Mouse (Mus musculus) NIH3T3 (cell line): ENCODE results near the gene Shf.
"Not testable (repeated sequence)": the region's sequence is repeated elsewhere in the genome, so short reads cannot be mapped to it uniquely, and the experiment has no call there.

Experiments
- DNase-seq: peaks from one replicate; pipeline ENCODE4 v3.0.0-alpha.2; 2012; ENCODE audit warnings: low read depth

Shf gene

GRCm38 (mm10) chr2:122348531-122349131, 20.3 kb downstream of the Shf start:
- DNase-seq, result peak; percentile 95

- no peak for DNase-seq
These were observed 21.7 kb downstream of the Shf start for GRCm38 (mm10) chr2:122347257-122347656.

GRCm38 (mm10) chr2:122346164-122346563, 22.8 kb downstream of the Shf start:
- not testable (repeated sequence) for DNase-seq

- DNase-seq, result no peak
These were observed 23.7 kb downstream of the Shf start for GRCm38 (mm10) chr2:122345106-122345893.

- DNase-seq, result no peak
These were observed 31.7 kb downstream of the Shf start for GRCm38 (mm10) chr2:122337291-122337690.

GRCm38 (mm10) chr2:122334170-122334569, 34.8 kb downstream of the Shf start:
- peak; percentile 77 for DNase-seq

- no peak for DNase-seq
These were observed 36.7 kb downstream of the Shf start for GRCm38 (mm10) chr2:122332222-122332621.

- not testable (repeated sequence) for DNase-seq
These were observed 38.6 kb downstream of the Shf start for GRCm38 (mm10) chr2:122330317-122330716.

- peak; percentile 85 for DNase-seq
These were observed 41.0 kb downstream of the Shf start for GRCm38 (mm10) chr2:122327986-122328385.

GRCm38 (mm10) chr2:122325361-122325760, 43.6 kb downstream of the Shf start:
- peak; percentile 63 for DNase-seq

- no peak for DNase-seq
These were observed 44.4 kb downstream of the Shf start for GRCm38 (mm10) chr2:122324586-122324985.

- no peak for DNase-seq
These were observed 45.0 kb downstream of the Shf start for GRCm38 (mm10) chr2:122323960-122324359.

GRCm38 (mm10) chr2:122317384-122317783, 51.6 kb downstream of the Shf start:
- no peak for DNase-seq

- DNase-seq, result no peak
These were observed 53.6 kb downstream of the Shf start, which contains the start of gene Duox1 for GRCm38 (mm10) chr2:122315372-122315771. Duox1 (plus strand) TSS chr2:122315672.

- no peak for DNase-seq
These were observed 55.4 kb downstream of the Shf start, which contains the start of gene Duoxa1 for GRCm38 (mm10) chr2:122313536-122313935. Duoxa1 (minus strand) TSS chr2:122313730.

- DNase-seq, result peak; percentile 66
These were observed 56.1 kb downstream of the Shf start for GRCm38 (mm10) chr2:122312722-122313417.

GRCm38 (mm10) chr2:122311561-122311960, 57.4 kb downstream of the Shf start:
- DNase-seq, result no peak

- peak; percentile 65 for DNase-seq
These were observed 59.3 kb downstream of the Shf start for GRCm38 (mm10) chr2:122309647-122310046.

- DNase-seq, result peak; percentile 90
These were observed 62.8 kb downstream of the Shf start for GRCm38 (mm10) chr2:122306184-122306583.

GRCm38 (mm10) chr2:122305097-122305892, 63.7 kb downstream of the Shf start:
- DNase-seq, result peak; percentile 41

GRCm38 (mm10) chr2:122304544-122304943, 64.4 kb downstream of the Shf start:
- DNase-seq, result no peak
